ENCODE assay signal across 17 mouse cellular contexts in genomic region chr5:119356051-119356450, GRCm38 (mm10).
"Had no signal": no experiment of that assay in that cellular context is flagged by ENCODE, and none has a peak within 500 bp of the region (broad histone marks: within the 10 kb centered on the region; RNA-seq: fewer than 3 reads in every experiment).

No protein-coding gene starts in this region.

- H3K36me3 ChIP-seq: lung, embryonic 15.5 days; midbrain, embryonic 13.5 days; midbrain, embryonic 15.5 days; neural tube, embryonic 12.5 days; stomach, embryonic 15.5 days had no signal

- ATAC-seq: lung, postnatal 0 days; midbrain, embryonic 13.5 days; midbrain, embryonic 15.5 days had no signal

- H3K27ac ChIP-seq: lung, embryonic 15.5 days; macrophage; midbrain, embryonic 13.5 days; midbrain, embryonic 15.5 days; neural tube, embryonic 12.5 days; stomach, embryonic 15.5 days; stomach, postnatal 0 days had no signal

- H3K4me1 ChIP-seq: midbrain, embryonic 13.5 days; midbrain, embryonic 15.5 days; neural tube, embryonic 12.5 days had no signal

- H3K9me3 ChIP-seq: lung, embryonic 15.5 days; midbrain, embryonic 13.5 days; midbrain, embryonic 15.5 days; neural tube, embryonic 12.5 days; stomach, embryonic 15.5 days had no signal

- H3K27me3 ChIP-seq: lung, embryonic 15.5 days; megakaryocyte, embryonic 14.5 days; midbrain, embryonic 13.5 days; midbrain, embryonic 15.5 days; neural tube, embryonic 12.5 days; stomach, embryonic 15.5 days had no signal

- H3K4me3 ChIP-seq: lung, embryonic 15.5 days; megakaryocyte, embryonic 14.5 days; midbrain, embryonic 13.5 days; midbrain, embryonic 15.5 days; neural tube, embryonic 12.5 days; stomach, embryonic 15.5 days had no signal

- H3K4me2 ChIP-seq: lung, embryonic 15.5 days; midbrain, embryonic 11.5 days; midbrain, embryonic 13.5 days; midbrain, embryonic 15.5 days; neural tube, embryonic 12.5 days; stomach, embryonic 15.5 days had no signal

- DNase-seq: lung, adult 2 months; lung, postnatal 14 days; lung, postnatal 36 days; right cerebral cortex, postnatal 14 days; thymus, adult 2 months; thymus, postnatal 25 days; thymus, postnatal 4 days had no signal

- H3K9ac ChIP-seq: lung, embryonic 15.5 days; midbrain, embryonic 13.5 days; midbrain, embryonic 15.5 days; neural tube, embryonic 12.5 days; stomach, embryonic 15.5 days had no signal
